Mouse (Mus musculus) stomach, embryonic 14.5 days (tissue): ENCODE data around the gene Nop10. TPM values are rescaled to one million over a fixed set of nuclear protein-coding genes. Genes with fewer than 3 reads are reported as not detected.

ENCODE experiments used
- ATAC-seq: fragments of 200-750 bp; cut with Nextera tagmentation; 2 replicates; pipeline ENCODE4 v1.8.0; 2017; ENCODE audit warnings: low read depth, moderate TSS enrichment; ENCODE audit not compliant: insufficient number of reproducible peaks, insufficient read depth, low FRiP score
- H3K27ac ChIP-seq: fragments of 300-500 bp; sonication (generic); 2 replicates; pipeline ENCODE4 v1.5.1; 2014; ENCODE audit warnings: mild to moderate bottlenecking, low read length, moderate library complexity, mixed read lengths
- H3K27me3 ChIP-seq: fragments of 300-500 bp; sonication (generic); 2 replicates; pipeline ENCODE4 v1.6.1; 2014; ENCODE audit warnings: low read length, control low read depth, mixed read lengths; ENCODE audit not compliant: control insufficient read depth, insufficient read depth
- H3K36me3 ChIP-seq: fragments of 300-500 bp; sonication (generic); 2 replicates; pipeline ENCODE4 v1.6.1; 2014; ENCODE audit warnings: mild to moderate bottlenecking, control low read depth, low read length, moderate library complexity, mixed read lengths; ENCODE audit not compliant: control insufficient read depth, insufficient read depth
- H3K4me1 ChIP-seq: fragments of 300-500 bp; sonication (generic); 2 replicates; pipeline ENCODE4 v1.6.1; 2014; ENCODE audit warnings: low read length, control low read depth, mixed read lengths; ENCODE audit not compliant: control insufficient read depth, insufficient read depth
- H3K4me2 ChIP-seq: fragments of 300-500 bp; sonication (generic); replicated peaks from 2 replicates; pipeline ENCODE4 v1.6.1; 2014; ENCODE audit warnings: low read depth, low read length, control low read depth
- H3K4me3 ChIP-seq: fragments of 300-500 bp; sonication (generic); 2 replicates; pipeline ENCODE4 v1.5.1; 2014; ENCODE audit warnings: low read depth, low read length, control low read depth
- H3K9ac ChIP-seq: fragments of 300-500 bp; sonication (generic); replicated peaks from 2 replicates; pipeline ENCODE4 v1.6.1; 2014; ENCODE audit warnings: low read depth, mild to moderate bottlenecking, control low read depth, low read length, moderate library complexity, mixed read lengths
- H3K9me3 ChIP-seq: fragments of 300-500 bp; sonication (generic); 2 replicates; pipeline ENCODE4 v1.6.1; 2016; ENCODE audit warnings: low read depth, low read length, control low read depth; ENCODE audit not compliant: control insufficient read depth
- WGBS: fragments of 180-500 bp; shearing (Covaris S2); extraction: QIAGEN DNeasy Blood & Tissue Kit; methylation state at CpG from one replicate; pipeline ENCODE4 v1.1.7; 2014; 5-methylcytosine and 5-hydroxymethylcytosine counted together
- polyA plus RNA-seq: library from polyadenylated mRNA; unstranded; fragments of >200 nt; fragmentation: Nextera tagmentation; extraction: Ambion mirVana; gene quantifications from 2 replicates; pipeline ENCODE4 v1.2.1, GENCODE M21; 2014

Nop10 gene
- polyA plus RNA-seq, 1 experiment from 2014 or later, result 199 TPM

DNA sequence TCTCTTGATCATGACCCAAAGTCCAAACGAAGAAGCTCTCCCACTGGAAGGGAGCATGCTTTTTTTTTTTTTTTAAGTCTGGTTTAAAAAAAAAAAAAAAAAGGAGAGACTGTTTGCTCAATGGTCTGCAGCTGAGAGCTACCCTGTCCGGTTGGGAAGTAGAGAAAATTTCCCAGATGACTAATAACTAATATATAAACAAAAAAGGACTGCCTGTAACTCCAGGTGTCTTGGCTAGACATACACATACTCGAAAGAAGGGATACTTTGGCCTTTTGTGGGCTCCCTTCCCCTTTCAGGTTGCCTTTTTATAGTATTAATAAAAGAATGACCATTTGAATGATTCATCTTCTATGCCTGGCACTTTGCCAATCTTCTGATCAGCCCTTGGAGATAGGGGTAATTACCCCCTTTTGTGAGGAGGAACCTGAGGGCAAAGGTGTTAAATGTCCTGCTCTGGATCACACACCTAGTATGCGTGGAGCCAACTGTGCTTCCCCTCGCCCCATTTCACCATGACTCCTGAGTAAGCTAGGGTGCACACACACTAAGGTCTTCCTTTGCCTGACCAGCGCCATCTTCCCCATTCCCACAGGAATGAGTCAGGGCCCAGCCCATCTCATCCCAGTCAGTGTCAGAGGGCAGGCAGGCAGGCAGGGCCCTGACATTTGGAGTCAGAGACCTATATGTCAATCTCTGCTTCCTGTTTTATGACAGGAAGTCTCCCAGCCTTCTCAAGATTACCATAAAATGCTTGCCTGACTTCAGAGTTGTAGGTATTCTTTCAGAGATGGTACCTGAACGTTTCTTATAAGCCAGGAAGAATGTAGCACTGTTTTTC lies 6.8 kb upstream of the Nop10 start:
- Histone ChIP-seq H3K4me1 (no peaks in the 10 kb centered on the region), H3K27ac (no peak overlapping the region), H3K9ac (no peak overlapping the region), H3K27me3 (no peaks in the 10 kb centered on the region), H3K4me2 (no peak overlapping the region), H3K36me3 (no peaks in the 10 kb centered on the region), H3K4me3 (no peak overlapping the region), H3K9me3 (no peaks in the 10 kb centered on the region)
- 50% methylated on average over 7 of the region's 7 CpGs for WGBS
- 0 out of 2 replicates have a peak, but pooled peaks have one; percentile 15 for ATAC-seq

DNA sequence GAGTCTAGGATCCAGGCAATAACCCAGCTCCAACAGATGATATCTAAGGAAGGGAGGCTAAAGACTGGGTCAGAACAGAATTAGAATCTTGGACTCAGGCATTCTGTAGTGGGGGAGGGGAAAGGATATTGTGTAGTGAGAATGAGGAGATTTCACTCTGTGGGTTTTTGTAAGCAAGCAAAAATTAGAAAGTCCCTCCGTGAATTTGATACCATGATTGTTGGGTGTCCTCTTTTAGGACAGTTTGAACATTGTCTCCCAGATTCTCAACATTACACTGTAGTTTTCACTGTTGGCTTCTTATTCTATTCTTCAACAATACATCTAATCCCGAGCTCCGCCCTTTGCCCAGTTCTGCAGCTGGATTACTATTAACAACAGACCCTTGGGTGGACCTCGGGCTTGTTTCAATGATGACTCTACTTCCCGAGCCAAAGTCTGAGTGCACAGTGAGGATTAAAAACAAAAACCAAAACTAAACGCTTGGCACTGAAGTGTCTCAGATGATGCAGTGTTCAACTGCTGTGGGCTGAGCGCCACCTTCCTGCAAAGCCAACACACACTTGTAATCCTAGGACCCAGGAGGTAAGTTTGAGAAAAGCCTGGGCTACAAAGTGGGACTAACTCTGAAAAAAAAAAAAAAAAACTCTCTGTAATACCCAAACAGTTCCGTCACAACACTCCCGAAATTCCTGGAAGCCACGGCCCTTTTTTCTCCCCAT lies 2.3 kb upstream of the Nop10 start, which contains the start of gene Nutm1:
Gene Nutm1 (minus strand): TSS at position 51 of the 722 bp plus-strand sequence.
- 68% methylated on average over 10 of the region's 10 CpGs for WGBS
- no peak within 1 kb of the TSS for H3K4me3 ChIP-seq
- no peak for ATAC-seq
- H3K9me3 ChIP-seq, result no peaks in the 10 kb centered on the region
- H3K9ac ChIP-seq, result no peak within 1 kb of the TSS
- no peak within 1 kb of the TSS for H3K4me2 ChIP-seq
- H3K27ac ChIP-seq, result no peak within 1 kb of the TSS
- H3K27me3 ChIP-seq, result no peaks in the 10 kb centered on the region
- no peaks in the 10 kb centered on the region for H3K36me3 ChIP-seq
- peaks cover 8% of the 10 kb centered on the region for H3K4me1 ChIP-seq

DNA sequence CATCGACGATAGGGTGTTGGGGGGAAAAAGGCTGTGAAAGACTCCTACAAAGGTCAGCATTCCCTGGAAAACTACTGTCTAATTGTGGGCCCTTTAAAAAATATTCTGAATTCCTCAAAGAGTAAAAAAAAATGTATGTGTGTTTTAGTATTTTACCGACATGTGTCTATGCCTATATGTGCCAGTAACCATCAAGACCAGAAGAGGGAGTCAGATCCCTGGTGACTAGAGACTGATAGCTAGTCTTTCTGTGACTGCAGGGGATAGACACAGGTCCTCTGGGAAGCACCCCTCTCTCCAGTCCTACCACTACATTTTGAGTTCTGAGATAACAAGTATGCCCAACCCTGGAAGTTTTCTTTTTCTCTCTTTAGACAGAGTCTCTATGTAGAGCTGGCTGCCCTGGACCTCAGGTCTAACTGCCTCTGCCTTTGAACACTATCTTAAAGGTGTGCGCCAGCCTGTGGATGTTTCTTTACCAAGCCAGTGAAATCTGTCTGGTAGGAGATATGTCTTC lies 1.1 kb downstream of the Nop10 start:
- Histone ChIP-seq H3K4me2 (peak overlapping the region; percentile 64), H3K27ac (no peak overlapping the region), H3K4me1 (peaks cover 12% of the 10 kb centered on the region), H3K9me3 (no peaks in the 10 kb centered on the region), H3K9ac (no peak overlapping the region), H3K4me3 (peak overlapping the region; percentile 64), H3K36me3 (no peaks in the 10 kb centered on the region), H3K27me3 (no peaks in the 10 kb centered on the region)
- WGBS, result 33% methylated on average over 4 of the region's 4 CpGs
- no peak for ATAC-seq

DNA sequence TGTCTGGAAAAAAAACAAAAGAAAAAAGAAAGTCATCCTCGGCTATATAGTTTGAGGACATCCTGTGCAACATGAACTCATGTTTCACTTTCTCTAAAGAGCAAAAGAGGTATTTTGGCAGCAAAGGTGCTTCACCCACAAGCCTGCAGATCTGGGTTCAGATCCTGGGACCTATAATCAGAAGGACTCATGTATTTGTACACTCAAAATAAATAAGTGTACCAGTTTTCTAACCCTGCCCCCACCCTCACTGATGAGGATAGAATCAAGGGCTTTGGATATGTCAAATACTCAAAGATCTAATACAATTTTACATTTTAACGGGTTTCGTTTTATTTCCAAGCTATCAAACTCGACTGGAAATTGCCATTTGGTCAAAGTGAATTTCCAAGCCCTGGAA lies 2.6 kb downstream of the Nop10 start:
- no peak overlapping the region for H3K4me2 ChIP-seq
- H3K4me1 ChIP-seq, result peaks cover 12% of the 10 kb centered on the region
- no peak overlapping the region for H3K4me3 ChIP-seq
- no peak overlapping the region for H3K9ac ChIP-seq
- no peaks in the 10 kb centered on the region for H3K36me3 ChIP-seq
- WGBS, result 76% methylated on average over 4 of the region's 4 CpGs
- H3K27me3 ChIP-seq, result no peaks in the 10 kb centered on the region
- H3K27ac ChIP-seq, result no peak overlapping the region
- no peak for ATAC-seq
- no peaks in the 10 kb centered on the region for H3K9me3 ChIP-seq

DNA sequence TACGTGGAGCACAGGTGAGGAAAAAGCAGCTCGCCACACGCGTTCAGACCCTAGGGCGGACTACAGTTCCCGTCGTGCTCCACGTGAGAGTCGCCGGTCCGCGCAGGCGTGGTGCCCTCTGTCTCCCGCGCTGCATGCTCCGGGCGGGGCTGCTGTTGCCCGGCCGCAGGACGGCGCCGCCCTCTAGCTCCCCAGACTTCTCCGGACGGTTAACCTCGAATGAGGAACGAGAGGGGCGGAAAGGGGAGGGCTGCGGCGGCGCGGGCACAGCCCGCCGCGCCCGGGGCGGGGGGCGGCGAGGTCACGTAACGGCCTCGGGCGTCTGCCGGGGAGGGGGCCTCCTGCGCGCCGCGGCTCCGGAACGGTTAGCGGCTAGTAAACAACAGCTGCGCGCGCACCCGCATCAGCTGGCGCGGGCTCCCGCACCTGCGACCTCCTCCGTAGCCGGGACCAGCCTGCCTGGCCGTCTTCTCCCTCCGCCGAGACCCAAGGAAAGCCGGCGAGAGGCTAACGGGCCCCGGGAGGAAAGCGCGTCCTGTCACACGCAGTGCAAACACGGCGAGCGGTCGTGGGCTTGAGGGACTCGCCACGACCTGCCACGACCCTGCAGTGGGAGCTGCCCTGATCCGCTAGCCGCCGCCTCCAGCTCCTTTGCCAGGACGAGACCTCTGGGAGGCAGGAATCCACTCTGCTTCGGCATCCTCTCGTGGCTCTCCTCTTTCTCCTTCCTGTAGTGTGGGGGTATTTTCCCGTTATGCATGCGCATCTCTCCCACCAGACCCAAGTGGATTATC lies 3.9 kb downstream of the Nop10 start, which contains the start of gene Slc12a6:
Gene Slc12a6 (plus strand): TSS at position 378 of the 794 bp plus-strand sequence.
- H3K27me3 ChIP-seq, result no peaks in the 10 kb centered on the region
- peak within 1 kb of the TSS; percentile 56 for H3K9ac ChIP-seq
- under 1% methylated on average over 85 of the region's 85 CpGs for WGBS

DNA sequence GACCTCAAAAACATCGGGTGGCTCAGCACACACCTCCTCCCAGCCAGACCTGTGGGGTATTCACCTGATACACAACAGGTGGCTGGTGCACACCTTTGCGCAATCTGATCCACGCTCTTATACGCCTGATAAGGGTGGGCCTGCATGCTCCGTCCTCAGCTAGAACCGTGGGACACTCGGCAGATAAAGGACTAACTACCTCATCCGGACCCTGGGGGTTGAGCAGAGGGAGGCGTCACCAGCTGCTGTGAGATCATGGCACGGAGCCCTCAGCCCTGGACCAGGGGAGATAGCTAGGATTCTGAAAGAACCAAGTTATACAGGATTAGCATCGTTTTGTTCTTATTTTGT lies 4.5 kb downstream of the Nop10 start, which contains the start of gene Gm21985:
Gene Gm21985 (plus strand): TSS at position 73 of the 351 bp plus-strand sequence.
- under 1% methylated on average over 11 of the region's 11 CpGs for WGBS
- Histone ChIP-seq H3K9ac (peak within 1 kb of the TSS; percentile 56), H3K4me1 (peaks cover 12% of the 10 kb centered on the region), H3K27ac (peak within 1 kb of the TSS; percentile 85), H3K4me3 (peak within 1 kb of the TSS; percentile 65), H3K36me3 (no peaks in the 10 kb centered on the region), H3K27me3 (no peaks in the 10 kb centered on the region), H3K9me3 (no peaks in the 10 kb centered on the region), H3K4me2 (peak within 1 kb of the TSS; percentile 74)
- ATAC-seq, result peak; percentile 12; the same call in 1 of the 2 replicates

More for the DNA sequence above, 3.9 kb downstream of the Nop10 start, which contains the start of gene Slc12a6:
- Histone ChIP-seq H3K4me2 (peak within 1 kb of the TSS; percentile 74), H3K36me3 (no peaks in the 10 kb centered on the region), H3K4me1 (peaks cover 12% of the 10 kb centered on the region), H3K4me3 (peak within 1 kb of the TSS; percentile 65), H3K27ac (peak within 1 kb of the TSS; percentile 85), H3K9me3 (no peaks in the 10 kb centered on the region)
- ATAC-seq, result peak; percentile 96

DNA sequence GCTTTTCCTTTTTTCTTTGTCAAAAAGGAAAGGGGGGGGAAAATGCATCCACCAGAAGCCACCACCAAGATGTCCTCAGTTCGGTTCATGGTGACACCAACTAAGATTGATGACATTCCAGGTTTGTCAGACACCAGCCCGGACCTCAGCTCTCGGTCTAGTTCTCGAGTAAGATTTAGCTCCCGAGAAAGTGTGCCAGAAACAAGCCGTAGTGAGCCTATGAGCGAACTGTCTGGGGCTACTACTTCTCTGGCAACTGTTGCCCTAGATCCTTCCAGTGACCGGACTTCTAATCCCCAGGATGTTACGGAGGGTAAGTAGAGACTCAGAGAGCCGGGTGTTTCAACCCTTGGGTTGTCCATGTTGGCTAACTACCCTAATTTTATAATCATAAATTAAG lies 5.1 kb downstream of the Nop10 start:
- peak overlapping the region; percentile 65 for H3K4me3 ChIP-seq
- H3K4me1 ChIP-seq, result peaks cover 12% of the 10 kb centered on the region
- H3K27me3 ChIP-seq, result no peaks in the 10 kb centered on the region
- 32% methylated on average over 10 of the region's 10 CpGs for WGBS
- no peaks in the 10 kb centered on the region for H3K36me3 ChIP-seq
- no peak for ATAC-seq
- no peak overlapping the region for H3K27ac ChIP-seq
- no peak overlapping the region; the same call in 1 of the 2 replicates for H3K9ac ChIP-seq
- H3K4me2 ChIP-seq, result peak overlapping the region; percentile 74
- H3K9me3 ChIP-seq, result no peaks in the 10 kb centered on the region
